ENCODE assay signal across 17 mouse cellular contexts in genomic region chr1:34775870-34776269, GRCm38 (mm10).
"Had no signal": no experiment of that assay in that cellular context is flagged by ENCODE, and none has a peak within 500 bp of the region (broad histone marks: within the 10 kb centered on the region; RNA-seq: fewer than 3 reads in every experiment).

No protein-coding gene starts in this region.

- H3K4me2 ChIP-seq: lung, embryonic 14.5 days; midbrain, embryonic 12.5 days; neural tube, embryonic 13.5 days; neural tube, embryonic 15.5 days; stomach, embryonic 15.5 days had no signal

- H3K9me3 ChIP-seq: neural tube, embryonic 13.5 days; neural tube, embryonic 15.5 days; stomach, embryonic 15.5 days had no signal

- H3K27ac ChIP-seq: midbrain, embryonic 10.5 days; midbrain, embryonic 12.5 days; neural tube, embryonic 13.5 days; neural tube, embryonic 15.5 days; stomach, embryonic 15.5 days; stomach, postnatal 0 days had no signal

- DNase-seq: lung, adult 18-20 months; lung, embryonic 14.5 days; lung, postnatal 10 days; lung, postnatal 4 days; midbrain, embryonic 14.5 days; right cerebral cortex, postnatal 14 days; thymus, adult 2 months; thymus, postnatal 25 days; thymus, postnatal 4 days had no signal

- H3K27me3 ChIP-seq: midbrain, embryonic 12.5 days; neural tube, embryonic 13.5 days; neural tube, embryonic 15.5 days; stomach, embryonic 15.5 days had no signal

- ATAC-seq: midbrain, embryonic 16.5 days had no signal

- H3K4me1 ChIP-seq: midbrain, embryonic 10.5 days; midbrain, embryonic 12.5 days; neural tube, embryonic 13.5 days; neural tube, embryonic 15.5 days; stomach, embryonic 15.5 days had no signal

- H3K36me3 ChIP-seq: midbrain, embryonic 10.5 days; midbrain, embryonic 12.5 days; neural tube, embryonic 15.5 days; stomach, embryonic 15.5 days had no signal

- H3K9ac ChIP-seq: lung, embryonic 14.5 days; midbrain, embryonic 12.5 days; neural tube, embryonic 13.5 days; neural tube, embryonic 15.5 days; stomach, embryonic 15.5 days had no signal

- H3K4me3 ChIP-seq: midbrain, embryonic 10.5 days; midbrain, embryonic 12.5 days; myocyte; neural tube, embryonic 13.5 days; neural tube, embryonic 15.5 days; stomach, embryonic 15.5 days had no signal
